ENCODE assay signal across 19 mouse cellular contexts in the genomic region with DNA sequence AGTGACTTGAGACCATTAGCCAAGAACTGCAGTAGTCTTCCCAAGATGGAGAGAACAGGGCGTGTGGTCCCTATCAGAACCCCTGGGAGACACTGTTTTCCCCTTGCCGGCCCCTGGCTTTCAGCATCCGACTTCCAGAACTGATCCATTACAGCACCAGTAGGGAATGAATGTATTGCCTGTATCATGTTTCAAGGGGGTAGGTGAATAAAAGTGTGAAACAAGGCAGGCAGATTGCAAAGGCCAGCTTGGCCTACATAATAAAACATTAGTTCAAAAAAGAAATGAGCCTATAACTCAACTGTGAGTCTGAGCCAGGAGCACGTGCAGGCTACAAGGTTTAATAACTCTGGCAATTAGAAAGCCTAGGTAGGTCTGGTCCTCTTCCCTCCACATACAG.
"Had no signal": no experiment of that assay in that cellular context is flagged by ENCODE, and none has a peak within 500 bp of the region (broad histone marks: within the 10 kb centered on the region; RNA-seq: fewer than 3 reads in every experiment).

No protein-coding gene starts in this region.

- H3K27me3 ChIP-seq: liver, embryonic 13.5 days; midbrain, embryonic 15.5 days; neural tube, embryonic 12.5 days; neural tube, embryonic 15.5 days; stomach, embryonic 15.5 days had no signal

- ATAC-seq: intestine, postnatal 0 days; midbrain, embryonic 15.5 days had no signal

- H3K4me1 ChIP-seq: liver, embryonic 13.5 days; midbrain, embryonic 15.5 days; neural tube, embryonic 15.5 days; stomach, embryonic 15.5 days had no signal

- H3K4me2 ChIP-seq: liver, embryonic 13.5 days; midbrain, embryonic 11.5 days; midbrain, embryonic 15.5 days; neural tube, embryonic 12.5 days; neural tube, embryonic 15.5 days; stomach, embryonic 15.5 days had no signal

- H3K36me3 ChIP-seq: liver, embryonic 13.5 days; midbrain, embryonic 15.5 days; neural tube, embryonic 12.5 days; neural tube, embryonic 15.5 days; stomach, embryonic 15.5 days had no signal

- DNase-seq: kidney, adult 2 months; kidney, postnatal 10 days; layer of hippocampus, adult 9-11 months; left cerebral cortex, postnatal 4 days; liver, embryonic 13.5 days; lung, adult 2 months; lung, postnatal 14 days; lung, postnatal 4 days; retina, postnatal 1 day; right cerebral cortex, postnatal 25 days; spleen, adult 18-20 months; thymus, postnatal 25 days had no signal

- H3K9ac ChIP-seq: liver, embryonic 13.5 days; midbrain, embryonic 15.5 days; neural tube, embryonic 12.5 days; neural tube, embryonic 15.5 days; stomach, embryonic 15.5 days had no signal

- H3K27ac ChIP-seq: layer of hippocampus, adult 2 months; liver, embryonic 13.5 days; midbrain, embryonic 15.5 days; neural tube, embryonic 12.5 days; neural tube, embryonic 15.5 days; stomach, embryonic 15.5 days had no signal

- H3K4me3 ChIP-seq: layer of hippocampus, adult 2 months; liver, embryonic 13.5 days; midbrain, embryonic 15.5 days; neural tube, embryonic 12.5 days; neural tube, embryonic 15.5 days; stomach, embryonic 15.5 days had no signal

- H3K9me3 ChIP-seq: liver, embryonic 13.5 days; midbrain, embryonic 15.5 days; neural tube, embryonic 12.5 days; neural tube, embryonic 15.5 days; stomach, embryonic 15.5 days had no signal
